Mouse (Mus musculus): ENCODE data around the gene Kcnk10.

DNA sequence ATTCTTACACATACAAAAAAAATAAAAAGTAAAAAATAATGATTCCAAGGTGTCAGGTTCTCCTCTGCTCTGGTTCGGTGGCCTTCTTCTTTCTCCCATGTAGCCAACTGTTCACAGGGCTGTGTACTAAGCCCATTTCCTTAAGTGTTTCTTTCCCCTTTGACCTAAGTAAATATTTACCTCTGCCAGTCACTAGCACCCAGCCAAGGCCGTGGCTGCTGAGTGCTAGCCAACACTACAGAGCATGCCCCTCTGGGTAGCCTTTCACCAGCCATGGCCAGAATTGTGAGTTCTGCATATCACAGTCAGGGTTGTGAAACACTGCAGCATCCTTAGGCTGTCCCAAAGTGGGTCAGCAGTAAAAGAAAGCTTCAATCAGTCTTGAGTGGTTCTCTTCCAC, 140.0 kb downstream of the Kcnk10 start:
- TF ChIP-seq CTCF (IDR thresholded peaks at IDR 0.05; ENCODE audit: low read depth, low read length) (no peak), GATA1 (IDR thresholded peaks at IDR 0.05; ENCODE audit: borderline replicate concordance, low read length) (no peak), POLR2AphosphoS5 (IDR thresholded peaks at IDR 0.05; ENCODE audit: insufficient replicate concordance, low read depth, low read length) (no peak), TAL1 (conservative IDR thresholded peaks at IDR 0.05; ENCODE audit: low read depth, low read length) (no peak)

Measured in G1E (cell line).